Mouse (Mus musculus): Measurements from ENCODE around the gene Rtf1. TPM values are rescaled to one million over a fixed set of nuclear protein-coding genes. Genes with fewer than 3 reads are reported as not detected.

Rtf1 gene
- polyA plus RNA-seq, 1 experiment from 2014 or later, result 39.2 TPM

DNA sequence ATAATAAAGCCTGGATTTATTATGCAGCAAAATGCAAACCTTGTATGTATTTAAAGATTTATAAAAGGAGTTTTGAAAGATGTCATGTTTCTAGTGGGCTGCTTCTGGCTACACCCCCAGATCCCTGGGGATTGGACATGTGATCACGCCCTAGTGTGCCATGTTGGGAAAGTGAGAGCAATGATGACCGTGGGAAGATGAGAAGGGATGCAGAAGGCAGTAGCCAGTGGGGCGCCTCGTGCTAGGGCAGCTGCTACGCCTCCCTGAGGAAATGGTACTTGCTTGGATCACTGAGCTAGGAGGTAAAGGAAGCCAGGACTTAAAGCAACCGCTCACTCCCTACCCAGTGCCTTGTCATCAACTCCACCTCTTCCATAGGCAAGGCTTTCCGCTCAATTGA lies 72.7 kb downstream of the Rtf1 start:
- TF ChIP-seq CTCF (IDR thresholded peaks at IDR 0.05) (no peak), EP300 (IDR thresholded peaks at IDR 0.05) (no peak)
- no peak overlapping the region for H3K9ac ChIP-seq (replicated peaks; ENCODE audit: low read depth)
- DNase-seq (ENCODE audit: low spot score), result no peak
- ATAC-seq, result no peak
- no peak overlapping the region for H3K4me2 ChIP-seq (replicated peaks; ENCODE audit: low read depth, low read length)
- H3K9me3 ChIP-seq (ENCODE audit: low read length), result no peaks in the 10 kb centered on the region
- no peak overlapping the region for H3K27ac ChIP-seq (ENCODE audit: low read length)
- peaks cover 20% of the 10 kb centered on the region for H3K4me1 ChIP-seq (ENCODE audit: insufficient read depth, low read depth, low read length)
- peaks cover 17% of the 10 kb centered on the region; the same call in 1 of the 2 replicates for H3K27me3 ChIP-seq (replicated peaks; ENCODE audit: insufficient read depth, low read length)
- WGBS, result 62% methylated on average over 7 of the region's 7 CpGs
- H3K36me3 ChIP-seq (ENCODE audit: insufficient read depth, low read length), result no peaks in the 10 kb centered on the region
- no peak overlapping the region for H3K4me3 ChIP-seq (ENCODE audit: low read depth, low read length)

DNA sequence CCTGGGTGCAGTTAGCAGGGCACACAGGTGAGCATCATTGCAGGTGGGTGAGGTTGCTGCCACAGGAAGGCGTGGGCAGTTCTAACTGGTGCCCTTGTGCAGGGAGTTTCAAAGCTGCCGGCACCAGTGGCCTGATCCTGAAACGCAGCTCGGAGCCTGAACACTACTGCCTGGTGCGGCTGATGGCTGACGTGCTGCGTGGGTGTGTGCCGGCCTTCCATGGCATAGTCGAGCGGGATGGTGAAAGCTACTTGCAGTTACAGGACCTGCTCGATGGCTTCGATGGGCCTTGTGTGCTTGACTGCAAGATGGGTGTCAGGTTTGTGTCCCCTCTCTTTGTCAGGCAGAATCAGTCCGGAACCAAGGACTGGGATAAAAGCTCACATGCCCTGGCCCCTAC lies 74.4 kb downstream of the Rtf1 start:
- H3K4me1 ChIP-seq (ENCODE audit: insufficient read depth, low read depth, low read length), result peaks cover 7% of the 10 kb centered on the region; the same call in 1 of the 2 replicates
- DNase-seq (ENCODE audit: low spot score) (no peak), ATAC-seq (no peak)
- H3K9ac ChIP-seq (replicated peaks; ENCODE audit: low read depth), result no peak overlapping the region
- no peaks in the 10 kb centered on the region for H3K9me3 ChIP-seq (ENCODE audit: low read length)
- H3K36me3 ChIP-seq (ENCODE audit: insufficient read depth, low read length), result no peaks in the 10 kb centered on the region
- no peak overlapping the region for H3K4me2 ChIP-seq (replicated peaks; ENCODE audit: low read depth, low read length)
- no peak overlapping the region for H3K4me3 ChIP-seq (ENCODE audit: low read depth, low read length)
- WGBS, result 69% methylated on average over 13 of the region's 13 CpGs
- peaks cover 2% of the 10 kb centered on the region; the same call in 1 of the 2 replicates for H3K27me3 ChIP-seq (replicated peaks; ENCODE audit: insufficient read depth, low read length)
- no peak for TF ChIP-seq CTCF (IDR thresholded peaks at IDR 0.05)
- TF ChIP-seq EP300 (IDR thresholded peaks at IDR 0.05), result no peak
- H3K27ac ChIP-seq (ENCODE audit: low read length), result no peak overlapping the region

DNA sequence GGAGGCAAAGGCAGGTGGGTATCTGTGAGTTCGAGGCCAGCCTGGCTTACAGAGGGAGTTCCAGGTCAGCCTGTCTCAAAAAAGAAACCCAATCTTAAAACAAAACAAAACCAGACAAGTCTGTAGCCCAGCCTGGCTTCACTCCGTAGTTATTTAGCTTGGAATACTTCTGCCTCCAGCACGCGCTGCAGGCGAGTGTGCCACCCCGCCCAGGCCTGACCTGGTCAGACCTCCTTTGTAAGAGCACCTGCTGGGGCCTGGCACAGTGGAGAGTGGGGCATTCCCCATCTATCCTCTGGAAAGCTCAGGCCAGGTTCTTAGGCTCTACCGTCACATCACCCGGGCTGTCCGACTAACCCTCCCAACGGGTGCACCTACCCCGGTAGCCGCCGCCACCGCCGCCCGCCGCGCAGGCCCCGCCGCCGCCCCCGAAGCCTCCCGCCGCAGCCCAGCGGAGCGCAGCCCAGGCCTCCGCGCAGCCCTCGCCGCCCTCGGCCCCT lies 82.8 kb downstream of the Rtf1 start:
- no peaks in the 10 kb centered on the region for H3K9me3 ChIP-seq (ENCODE audit: low read length)
- peak; percentile 62 for ATAC-seq
- TF ChIP-seq CTCF (IDR thresholded peaks at IDR 0.05) (no peak), EP300 (IDR thresholded peaks at IDR 0.05) (no peak)
- H3K4me1 ChIP-seq (ENCODE audit: insufficient read depth, low read depth, low read length), result peaks cover 6% of the 10 kb centered on the region; the same call in 1 of the 2 replicates
- no peak overlapping the region for H3K27ac ChIP-seq (ENCODE audit: low read length)
- DNase-seq (ENCODE audit: low spot score), result no peak
- H3K36me3 ChIP-seq (ENCODE audit: insufficient read depth, low read length), result no peaks in the 10 kb centered on the region
- peak overlapping the region; percentile 100 for H3K4me2 ChIP-seq (replicated peaks; ENCODE audit: low read depth, low read length)
- H3K9ac ChIP-seq (replicated peaks; ENCODE audit: low read depth), result no peak overlapping the region
- peaks cover 15% of the 10 kb centered on the region for H3K27me3 ChIP-seq (replicated peaks; ENCODE audit: insufficient read depth, low read length)
- peak overlapping the region; percentile 63 for H3K4me3 ChIP-seq (ENCODE audit: low read depth, low read length)
- WGBS, result 8% methylated on average over 18 of the region's 31 CpGs

- Histone ChIP-seq H3K4me1 (ENCODE audit: insufficient read depth, low read depth, low read length) (peaks cover 6% of the 10 kb centered on the region; the same call in 1 of the 2 replicates), H3K27ac (ENCODE audit: low read length) (no peak overlapping the region), H3K4me3 (ENCODE audit: low read depth, low read length) (peak overlapping the region; percentile 63), H3K9me3 (ENCODE audit: low read length) (no peaks in the 10 kb centered on the region), H3K36me3 (ENCODE audit: insufficient read depth, low read length) (no peaks in the 10 kb centered on the region), H3K9ac (replicated peaks; ENCODE audit: low read depth) (no peak overlapping the region), H3K27me3 (replicated peaks; ENCODE audit: insufficient read depth, low read length) (peaks cover 15% of the 10 kb centered on the region), H3K4me2 (replicated peaks; ENCODE audit: low read depth, low read length) (peak overlapping the region; percentile 100)
- ATAC-seq (peak; percentile 79), DNase-seq (ENCODE audit: low spot score) (peak; percentile 42)
- under 1% methylated on average over 36 of the region's 77 CpGs for WGBS
- TF ChIP-seq EP300 (IDR thresholded peaks at IDR 0.05), result no peak
- TF ChIP-seq CTCF (IDR thresholded peaks at IDR 0.05), result no peak
These were observed 83.4 kb downstream of the Rtf1 start for GRCm38 (mm10) chr2:119758101-119758843.

GRCm38 (mm10) chr2:119758844-119759835 lies 84.3 kb downstream of the Rtf1 start:
- WGBS, result 6% methylated on average over 44 of the region's 44 CpGs
- no peak overlapping the region for H3K9ac ChIP-seq (replicated peaks; ENCODE audit: low read depth)

DNA sequence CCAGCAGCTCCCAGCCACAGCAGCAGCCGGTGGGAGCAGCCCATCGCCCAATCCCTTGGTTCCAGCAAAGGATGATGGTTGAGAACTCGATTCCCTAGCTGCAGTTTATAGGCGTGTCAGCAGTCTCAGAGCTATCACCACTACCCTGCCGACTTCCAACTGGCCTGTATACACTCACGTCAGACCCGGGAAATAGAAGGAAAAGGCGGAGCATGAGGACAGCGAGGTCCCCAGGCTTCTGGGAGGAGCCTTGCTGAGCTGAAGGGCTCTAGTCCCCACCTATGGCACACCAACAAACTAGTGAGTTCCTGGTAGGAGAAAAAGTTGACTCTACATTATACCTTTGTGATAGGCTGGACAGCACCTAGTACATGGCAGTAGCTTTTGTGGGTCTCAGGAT lies 85.4 kb downstream of the Rtf1 start, which contains the start of gene Ltk:
Ltk (minus strand) TSS at position 181 of the 400 bp plus-strand sequence.
- H3K36me3 ChIP-seq (ENCODE audit: insufficient read depth, low read length), result no peaks in the 10 kb centered on the region
- DNase-seq (ENCODE audit: low spot score) (no peak), ATAC-seq (no peak)
- no peak within 1 kb of the TSS for H3K4me2 ChIP-seq (replicated peaks; ENCODE audit: low read depth, low read length)
- 0 out of 2 replicates have a peak within 1 kb of the TSS, but pooled peaks have one; percentile 63 for H3K4me3 ChIP-seq (ENCODE audit: low read depth, low read length)
- WGBS, result 13% methylated on average over 9 of the region's 9 CpGs
- peaks cover 6% of the 10 kb centered on the region; the same call in 1 of the 2 replicates for H3K4me1 ChIP-seq (ENCODE audit: insufficient read depth, low read depth, low read length)
- no peaks in the 10 kb centered on the region for H3K9me3 ChIP-seq (ENCODE audit: low read length)
- H3K9ac ChIP-seq (replicated peaks; ENCODE audit: low read depth), result no peak within 1 kb of the TSS
- TF ChIP-seq CTCF (IDR thresholded peaks at IDR 0.05), result no peak
- no peak for TF ChIP-seq EP300 (IDR thresholded peaks at IDR 0.05)
- no peak within 1 kb of the TSS for H3K27ac ChIP-seq (ENCODE audit: low read length)
- peaks cover 15% of the 10 kb centered on the region for H3K27me3 ChIP-seq (replicated peaks; ENCODE audit: insufficient read depth, low read length)

More at GRCm38 (mm10) chr2:119758844-119759835, 84.3 kb downstream of the Rtf1 start:
- DNase-seq (ENCODE audit: low spot score) (no peak), ATAC-seq (no peak)
- Histone ChIP-seq H3K9me3 (ENCODE audit: low read length) (no peaks in the 10 kb centered on the region), H3K4me2 (replicated peaks; ENCODE audit: low read depth, low read length) (peak overlapping the region; percentile 100), H3K4me3 (ENCODE audit: low read depth, low read length) (peak overlapping the region; percentile 63), H3K27ac (ENCODE audit: low read length) (no peak overlapping the region), H3K4me1 (ENCODE audit: insufficient read depth, low read depth, low read length) (peaks cover 6% of the 10 kb centered on the region; the same call in 1 of the 2 replicates), H3K27me3 (replicated peaks; ENCODE audit: insufficient read depth, low read length) (peaks cover 15% of the 10 kb centered on the region), H3K36me3 (ENCODE audit: insufficient read depth, low read length) (no peaks in the 10 kb centered on the region)
- TF ChIP-seq EP300 (IDR thresholded peaks at IDR 0.05), result no peak
- TF ChIP-seq CTCF (IDR thresholded peaks at IDR 0.05), result no peak
